Mouse (Mus musculus) neural tube, embryonic 13.5 days (tissue): Measurements from ENCODE around the gene Nabp1. TPM values are rescaled to one million over a fixed set of nuclear protein-coding genes. Genes with fewer than 3 reads are reported as not detected.
"Not testable (repeated sequence)": the region's sequence is repeated elsewhere in the genome, so short reads cannot be mapped to it uniquely, and the experiment has no call there.

Experiments used
- ATAC-seq: fragments of 200-750 bp; cut with Nextera tagmentation; 2 replicates; pipeline ENCODE4 v1.8.0; 2017; ENCODE audit warnings: low read depth, mild to moderate bottlenecking, moderate TSS enrichment, moderate library complexity
- H3K27ac ChIP-seq: fragments of 300-500 bp; sonication (generic); replicated peaks from 2 replicates; pipeline ENCODE4 v1.5.1; 2015; ENCODE audit warnings: moderate library complexity, mild to moderate bottlenecking, inconsistent platforms
- H3K27me3 ChIP-seq: fragments of 300-500 bp; sonication (generic); 2 replicates; pipeline ENCODE4 v1.6.1; 2015; ENCODE audit warnings: mild to moderate bottlenecking, inconsistent platforms
- H3K36me3 ChIP-seq: fragments of 300-500 bp; sonication (generic); 2 replicates; pipeline ENCODE4 v1.6.1; 2015; ENCODE audit warnings: mild to moderate bottlenecking, inconsistent platforms
- H3K4me1 ChIP-seq: fragments of 300-500 bp; sonication (generic); replicated peaks from 2 replicates; pipeline ENCODE4 v1.6.1; 2015; ENCODE audit warnings: inconsistent platforms
- H3K4me2 ChIP-seq: fragments of 300-500 bp; sonication (generic); 2 replicates; pipeline ENCODE4 v1.6.1; 2015; ENCODE audit warnings: inconsistent platforms, mild to moderate bottlenecking, moderate library complexity
- H3K4me3 ChIP-seq: fragments of 300-500 bp; sonication (generic); 2 replicates; pipeline ENCODE4 v1.5.1; 2015; ENCODE audit warnings: mild to moderate bottlenecking, inconsistent platforms
- H3K9ac ChIP-seq: fragments of 300-500 bp; sonication (generic); 2 replicates; pipeline ENCODE4 v1.6.1; 2015; ENCODE audit warnings: moderate library complexity, mild to moderate bottlenecking, inconsistent platforms
- H3K9me3 ChIP-seq: fragments of 300-500 bp; sonication (generic); 2 replicates; pipeline ENCODE4 v1.6.1; 2016; ENCODE audit warnings: inconsistent platforms
- WGBS: fragments of 180-500 bp; shearing (Covaris S2); methylation state at CpG from one replicate; pipeline ENCODE4 v1.1.7; 2015; 5-methylcytosine and 5-hydroxymethylcytosine counted together
- polyA plus RNA-seq: library from polyadenylated mRNA; unstranded; fragments of >200 nt; fragmentation: Nextera tagmentation; extraction: Ambion mirVana; gene quantifications from 2 replicates; pipeline ENCODE4 v1.2.1, GENCODE M21; 2015

Gene Nabp1
- polyA plus RNA-seq, 1 experiment from 2014 or later = 7.6 TPM

DNA sequence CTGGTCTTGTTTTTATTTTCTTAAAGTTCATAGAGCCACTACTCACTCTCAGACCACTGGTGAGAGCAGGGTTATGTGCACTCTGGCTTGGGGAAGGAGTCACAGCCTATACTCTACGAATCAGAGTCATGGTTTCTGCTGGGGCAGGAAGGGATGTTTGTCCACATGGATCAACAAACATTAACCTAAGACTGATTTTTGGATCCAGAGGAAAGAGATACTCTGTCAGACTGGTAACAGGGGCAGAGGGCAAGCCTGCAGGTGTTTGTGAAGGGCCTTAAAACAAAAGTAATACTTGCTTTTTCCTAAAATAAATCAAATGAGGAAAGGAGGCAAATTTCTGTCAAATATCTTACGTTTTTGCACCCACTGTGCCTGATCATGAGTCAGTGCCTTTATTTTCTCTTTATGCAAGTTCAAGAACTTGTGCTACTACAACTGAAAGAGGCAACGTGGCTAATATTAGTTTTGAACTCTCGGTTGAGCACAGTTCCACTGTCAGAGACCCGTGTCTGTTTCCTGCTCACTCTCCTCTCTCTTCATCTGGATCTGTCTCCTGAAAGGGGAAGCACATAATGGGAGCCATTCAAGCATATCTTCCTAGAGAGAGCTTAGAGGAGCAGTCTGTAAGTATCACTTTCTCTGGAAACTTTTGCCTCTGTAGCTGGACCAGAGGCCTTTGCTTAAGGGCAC, 32.9 kb downstream of the Nabp1 start:
- Histone ChIP-seq H3K27ac (peak overlapping the region; percentile 49; the same call in 1 of the 2 replicates), H3K4me2 (no peak overlapping the region), H3K36me3 (no peaks in the 10 kb centered on the region)

DNA sequence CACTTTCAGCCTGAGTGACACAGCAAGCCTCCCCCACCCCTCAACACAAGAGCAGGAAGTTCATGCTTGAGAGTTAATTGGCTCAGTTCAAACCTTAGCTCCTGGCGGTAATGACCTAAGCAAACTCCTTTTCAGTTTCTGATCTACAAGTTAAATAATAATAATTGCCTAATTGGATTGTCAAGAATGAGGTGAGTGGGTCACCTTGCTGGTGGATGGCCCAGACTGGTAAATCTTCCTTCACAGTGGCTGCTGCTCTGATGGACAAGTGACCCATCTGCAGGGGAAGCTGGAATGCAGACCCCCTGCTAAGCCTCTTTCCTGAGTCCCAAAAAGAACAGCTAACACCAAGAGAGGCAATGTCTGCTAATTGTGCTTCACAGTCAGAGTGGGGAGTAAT, 48.5 kb downstream of the Nabp1 start:
- 33% methylated on average over 1 of the region's 1 CpGs for WGBS
- H3K27me3 ChIP-seq = no peaks in the 10 kb centered on the region
- no peaks in the 10 kb centered on the region for H3K4me1 ChIP-seq
- H3K9ac ChIP-seq = no peak overlapping the region
- H3K36me3 ChIP-seq = no peaks in the 10 kb centered on the region
- H3K4me3 ChIP-seq = no peak overlapping the region
- H3K4me2 ChIP-seq = no peak overlapping the region
- ATAC-seq = no peak
- H3K9me3 ChIP-seq = no peaks in the 10 kb centered on the region
- H3K27ac ChIP-seq = no peak overlapping the region

More for the DNA sequence above, 32.9 kb downstream of the Nabp1 start:
- Histone ChIP-seq H3K27me3 (no peaks in the 10 kb centered on the region), H3K9ac (no peak overlapping the region), H3K4me1 (peaks cover 8% of the 10 kb centered on the region; the same call in 1 of the 2 replicates), H3K9me3 (no peaks in the 10 kb centered on the region), H3K4me3 (no peak overlapping the region)
- 70% methylated on average over 5 of the region's 5 CpGs for WGBS
- peak; percentile 40; the same call in 1 of the 2 replicates for ATAC-seq

DNA sequence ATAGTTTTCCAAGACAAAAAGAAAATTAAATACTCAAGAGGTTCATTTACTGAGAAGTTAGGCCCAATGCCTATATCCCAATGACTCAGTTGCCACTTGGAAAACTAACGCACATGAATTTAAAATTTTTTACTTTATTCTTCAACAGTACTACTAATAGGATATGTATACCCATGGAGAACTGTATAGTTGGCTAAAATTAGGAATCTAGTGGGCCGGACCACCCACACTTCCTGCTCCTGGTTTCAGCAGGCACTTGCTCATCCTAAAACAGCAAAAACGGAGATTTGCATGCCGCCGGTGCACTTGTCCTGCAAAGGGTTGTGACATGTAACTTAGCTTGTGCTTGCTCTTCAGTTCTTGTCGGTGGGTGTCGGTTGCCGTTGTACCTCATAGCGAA, 51.9 kb downstream of the Nabp1 start:
- Histone ChIP-seq H3K27me3 (no peaks in the 10 kb centered on the region), H3K9ac (no peak overlapping the region), H3K9me3 (no peaks in the 10 kb centered on the region), H3K4me1 (no peaks in the 10 kb centered on the region), H3K36me3 (no peaks in the 10 kb centered on the region), H3K4me2 (no peak overlapping the region), H3K4me3 (no peak overlapping the region), H3K27ac (no peak overlapping the region)
- WGBS = 96% methylated on average over 9 of the region's 9 CpGs
- no peak for ATAC-seq

GRCm38 (mm10) chr1:51421029-51421428, 57.2 kb downstream of the Nabp1 start:
- not testable (repeated sequence) for ATAC-seq, H3K36me3 ChIP-seq, H3K4me3 ChIP-seq, H3K27me3 ChIP-seq, H3K9me3 ChIP-seq, H3K4me1 ChIP-seq, H3K9ac ChIP-seq, H3K4me2 ChIP-seq, H3K27ac ChIP-seq
- WGBS = 94% methylated on average over 8 of the region's 8 CpGs

DNA sequence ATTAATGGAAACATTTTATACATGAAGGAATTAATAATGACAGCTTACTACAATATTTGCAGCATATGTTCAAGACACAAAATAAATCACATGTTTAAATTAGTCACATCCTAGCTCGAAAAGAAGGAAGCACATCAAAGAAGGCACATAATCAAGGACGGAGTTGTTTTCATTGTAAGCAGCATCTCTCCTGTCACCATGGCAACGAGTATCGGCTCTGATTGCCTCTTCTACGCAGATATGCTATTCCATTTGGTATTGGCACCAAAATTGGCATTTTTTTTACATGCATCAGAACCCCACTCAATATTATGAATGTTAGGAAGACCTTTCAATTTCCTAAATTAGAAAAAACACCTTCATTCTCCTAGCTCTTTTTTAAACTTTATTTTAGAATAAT, 59.5 kb downstream of the Nabp1 start:
- Histone ChIP-seq H3K27me3 (no peaks in the 10 kb centered on the region), H3K36me3 (no peaks in the 10 kb centered on the region), H3K9ac (no peak overlapping the region), H3K4me2 (no peak overlapping the region), H3K27ac (no peak overlapping the region), H3K4me1 (no peaks in the 10 kb centered on the region), H3K4me3 (no peak overlapping the region), H3K9me3 (no peaks in the 10 kb centered on the region)
- no peak for ATAC-seq
- 38% methylated on average over 5 of the region's 5 CpGs for WGBS

Other genes with a start within 250 kb of the Nabp1 start
- gene Cavin2, start 189.3 kb downstream of the Nabp1 start, polyA plus RNA-seq = 8.9 and 9.7 TPM in 2 replicates